Mouse (Mus musculus) cortical plate, adult 2 months (tissue): ENCODE measurements around the gene Gse1. TPM values are rescaled to one million over a fixed set of nuclear protein-coding genes. Genes with fewer than 3 reads are reported as not detected.

ENCODE experiments used
- H3K27ac ChIP-seq: fragments of 200-500 bp; 2 replicates; pipeline ENCODE4 v1.5.1; 2012; ENCODE audit warnings: low read length, control low read depth, inconsistent platforms; ENCODE audit not compliant: insufficient read depth
- H3K4me1 ChIP-seq: fragments of 200-500 bp; 2 replicates; pipeline ENCODE4 v1.6.1; 2011; ENCODE audit warnings: low read length; ENCODE audit not compliant: control insufficient read depth, insufficient read depth
- H3K4me3 ChIP-seq: fragments of 200-500 bp; 2 replicates; pipeline ENCODE4 v1.5.1; 2011; ENCODE audit warnings: mild to moderate bottlenecking, low read length, control low read depth; ENCODE audit not compliant: insufficient read depth
- CTCF ChIP-seq: fragments of 200-500 bp; IDR thresholded peaks from 2 replicates; pipeline ENCODE4 v1.5.1; 2011; ENCODE audit warnings: mild to moderate bottlenecking, control low read depth, low read length; ENCODE audit not compliant: insufficient read depth; ENCODE audit errors: extremely low read depth
- POLR2A ChIP-seq: fragments of 200-500 bp; IDR thresholded peaks from 2 replicates; pipeline ENCODE4 v1.6.1; 2011; ENCODE audit warnings: mild to moderate bottlenecking, low read length, control low read depth; ENCODE audit not compliant: insufficient read depth; ENCODE audit errors: extremely low read depth
- polyA plus RNA-seq: library from polyadenylated mRNA; depleted of rRNA; stranded (reverse); fragments of >200 nt; gene quantifications from 2 replicates; pipeline ENCODE4 v1.2.3, GENCODE M21; 2012

The Gse1 gene
- polyA plus RNA-seq, 1 experiment: 41.0 TPM

DNA sequence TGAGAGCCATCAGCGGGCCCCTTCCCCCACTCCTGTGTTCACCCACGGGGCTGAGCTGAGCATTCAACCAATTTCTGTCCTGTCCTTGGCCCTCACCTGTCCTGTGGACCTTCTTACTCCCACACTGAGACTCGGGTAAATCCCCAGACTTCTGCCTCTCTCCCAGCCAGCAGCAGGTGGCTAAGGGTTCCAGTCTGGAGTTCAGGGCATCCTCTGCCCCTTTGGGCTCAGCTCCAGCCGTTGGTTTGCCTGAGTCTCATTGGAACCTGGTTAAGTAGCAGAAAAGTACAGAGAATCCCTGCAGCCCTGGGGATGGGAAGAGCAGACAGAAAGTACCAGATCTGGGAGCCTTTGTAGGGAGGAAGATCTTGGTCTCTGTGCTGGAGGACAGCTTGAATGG, 4.1 kb downstream of the Gse1 start:
- peak overlapping the region; percentile 35 for H3K4me3 ChIP-seq
- peaks cover 14% of the 10 kb centered on the region for H3K4me1 ChIP-seq
- TF ChIP-seq POLR2A (no peak), CTCF (no peak)
- H3K27ac ChIP-seq: no peak overlapping the region

DNA sequence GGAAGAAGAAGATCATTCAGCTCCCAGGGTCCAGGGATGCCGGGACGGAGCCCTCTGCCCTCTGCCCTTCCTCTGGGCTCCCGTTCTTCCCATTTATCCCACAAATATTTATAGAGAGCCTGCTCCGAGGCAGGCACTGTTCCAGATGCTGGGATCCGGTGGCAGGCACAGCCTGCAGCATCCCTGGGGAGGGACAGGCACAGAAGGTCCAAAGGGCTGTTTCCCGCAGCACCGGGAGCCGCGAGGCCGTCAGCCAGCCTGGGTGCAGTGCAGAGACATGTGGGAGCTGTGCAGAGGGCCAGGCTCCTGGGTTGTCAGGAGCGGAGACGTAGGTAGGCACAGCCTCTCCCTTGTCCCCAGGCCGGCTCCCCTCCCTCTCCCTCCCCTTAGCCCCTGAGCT, 4.7 kb downstream of the Gse1 start:
- TF ChIP-seq CTCF (no peak), POLR2A (no peak)
- H3K4me1 ChIP-seq: peaks cover 14% of the 10 kb centered on the region
- H3K4me3 ChIP-seq: peak overlapping the region; percentile 35
- no peak overlapping the region for H3K27ac ChIP-seq

DNA sequence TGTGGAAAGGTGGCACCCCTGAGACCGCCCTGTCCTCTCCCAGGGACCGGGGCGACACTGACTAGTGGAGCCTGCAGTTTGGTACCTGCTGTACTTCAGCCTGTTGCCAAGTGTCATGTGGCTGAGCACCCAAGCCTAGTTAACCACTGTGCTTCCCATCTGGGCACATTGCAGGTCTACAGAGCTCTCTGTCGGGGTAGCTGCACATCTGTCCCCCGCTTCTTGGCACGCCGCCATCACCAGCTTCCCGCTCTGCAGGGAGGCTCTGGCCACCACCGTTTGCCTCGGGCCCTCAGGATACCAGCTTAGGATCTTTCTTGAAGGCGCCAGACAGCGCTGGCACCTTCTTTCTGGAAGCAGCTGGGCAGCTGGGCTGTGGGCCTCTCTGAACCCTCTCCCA, 6.2 kb downstream of the Gse1 start:
- TF ChIP-seq CTCF (no peak), POLR2A (no peak)
- Histone ChIP-seq H3K4me1 (peaks cover 14% of the 10 kb centered on the region), H3K27ac (no peak overlapping the region), H3K4me3 (no peak overlapping the region)

DNA sequence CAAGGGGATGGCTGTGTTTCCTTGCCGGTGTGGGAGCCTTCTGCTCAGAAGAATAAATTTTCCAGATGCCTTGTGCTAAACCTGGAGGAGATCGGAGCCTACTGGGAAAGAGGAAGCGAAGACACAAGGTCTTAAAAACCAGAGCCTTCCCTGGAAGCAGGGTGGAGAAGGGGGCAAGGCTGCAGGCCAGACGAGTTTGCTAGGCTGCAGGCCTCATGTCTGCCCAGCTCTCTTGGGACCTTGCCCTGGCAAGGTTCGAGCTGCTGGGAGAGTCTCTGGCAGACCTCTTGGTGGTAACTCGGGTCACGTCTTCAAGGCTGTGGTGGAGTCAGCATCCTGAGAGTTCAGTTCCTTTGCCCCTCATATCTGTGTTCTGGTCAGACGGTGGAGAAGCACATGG, 6.6 kb downstream of the Gse1 start:
- Histone ChIP-seq H3K27ac (no peak overlapping the region), H3K4me1 (peaks cover 14% of the 10 kb centered on the region), H3K4me3 (no peak overlapping the region)
- TF ChIP-seq POLR2A (no peak), CTCF (no peak)

DNA sequence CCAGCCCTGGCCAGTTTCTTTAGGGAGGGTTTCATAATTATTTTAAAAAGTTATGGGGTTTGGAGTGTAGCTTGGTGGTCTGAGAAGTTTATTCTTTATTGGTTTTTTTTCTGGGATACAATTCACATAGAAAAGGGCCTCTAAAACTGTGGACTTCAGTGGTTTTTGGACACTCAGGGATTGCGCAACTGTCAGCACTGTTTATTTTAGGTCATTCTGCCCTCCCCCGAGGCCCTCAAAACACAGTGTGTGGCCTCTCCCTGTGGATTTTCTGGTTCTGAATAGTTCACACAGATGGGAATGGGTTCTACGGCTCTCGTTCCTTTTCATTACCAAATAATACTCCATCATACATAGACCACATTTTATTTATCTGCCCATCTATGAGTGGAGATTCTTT, 15.0 kb downstream of the Gse1 start:
- TF ChIP-seq POLR2A (no peak), CTCF (no peak)
- Histone ChIP-seq H3K27ac (no peak overlapping the region), H3K4me3 (no peak overlapping the region)

DNA sequence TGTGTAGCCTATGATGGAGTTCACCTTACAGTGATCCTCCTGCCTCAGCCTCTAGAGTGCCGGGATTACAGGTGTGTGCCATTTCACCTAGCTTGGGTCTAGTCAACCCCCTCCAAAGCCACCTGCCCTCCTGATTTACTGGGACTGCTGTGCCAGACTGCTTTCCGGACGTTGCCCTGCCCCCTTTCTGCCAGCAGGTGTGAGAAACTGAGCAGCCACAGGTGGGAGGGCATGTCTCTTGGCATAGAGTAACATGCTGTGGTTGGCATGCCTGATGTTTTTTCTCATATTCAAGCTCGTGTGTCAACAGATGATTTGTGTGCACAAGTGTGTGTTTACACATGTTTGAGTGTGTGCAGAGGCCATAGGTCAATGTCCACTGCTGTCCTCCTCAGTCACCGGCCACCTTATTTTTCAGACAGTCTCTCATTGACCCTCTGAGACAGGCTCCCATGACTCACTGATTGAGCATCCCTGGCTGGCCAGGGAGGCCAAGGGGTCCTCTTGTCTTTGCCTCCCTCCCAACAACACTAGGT, 15.7 kb downstream of the Gse1 start:
- TF ChIP-seq POLR2A: no peak
- TF ChIP-seq CTCF: no peak

More for the DNA sequence above, 15.0 kb downstream of the Gse1 start:
- no peaks in the 10 kb centered on the region for H3K4me1 ChIP-seq

DNA sequence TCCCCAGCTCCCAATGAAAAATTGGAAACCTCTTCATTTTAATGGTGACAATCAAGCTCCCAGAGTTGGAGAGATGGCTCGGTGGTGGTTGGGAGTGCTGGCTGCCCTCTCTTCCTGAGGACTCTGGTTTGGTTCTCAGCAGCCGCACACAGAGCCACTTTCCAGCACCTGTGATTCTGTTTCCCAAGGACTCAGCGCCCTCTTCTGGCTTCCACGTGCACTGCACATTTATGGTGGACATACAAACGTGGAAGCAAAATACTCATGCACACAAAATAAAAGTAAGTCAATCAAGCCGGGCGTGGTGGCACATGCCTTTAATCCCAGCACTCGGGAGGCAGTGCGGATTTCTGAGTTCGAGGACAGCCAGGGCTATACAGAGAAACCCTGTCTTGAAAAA, 16.3 kb downstream of the Gse1 start:
- Histone ChIP-seq H3K27ac (no peak overlapping the region), H3K4me3 (no peak overlapping the region), H3K4me1 (no peaks in the 10 kb centered on the region)
- no peak for TF ChIP-seq CTCF
- no peak for TF ChIP-seq POLR2A

More for the DNA sequence above, 15.7 kb downstream of the Gse1 start:
- Histone ChIP-seq H3K27ac (no peak overlapping the region), H3K4me3 (no peak overlapping the region), H3K4me1 (no peaks in the 10 kb centered on the region)

DNA sequence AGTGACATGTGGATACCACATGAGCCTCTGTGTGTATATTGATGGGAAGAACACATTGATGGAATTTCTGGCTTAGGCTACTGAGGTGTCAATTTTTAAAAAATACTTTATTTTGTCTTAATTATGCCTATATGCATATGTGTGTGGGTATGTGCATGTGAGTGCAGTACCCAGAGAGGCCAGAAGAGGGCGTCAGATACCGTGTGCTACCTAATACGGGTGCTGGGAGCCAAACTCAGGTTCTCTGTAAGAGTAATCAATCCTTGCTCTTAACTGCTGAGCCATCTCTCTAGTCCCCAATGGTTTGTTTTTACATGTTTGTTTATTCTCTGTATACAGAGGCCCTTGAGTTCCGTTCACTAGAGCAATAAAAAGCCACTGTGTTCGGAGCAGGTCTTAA, 19.4 kb downstream of the Gse1 start:
- Histone ChIP-seq H3K4me3 (no peak overlapping the region), H3K27ac (no peak overlapping the region), H3K4me1 (peaks cover 6% of the 10 kb centered on the region)
- no peak for TF ChIP-seq POLR2A
- TF ChIP-seq CTCF: peak; percentile 26; the same call in 1 of the 2 replicates

DNA sequence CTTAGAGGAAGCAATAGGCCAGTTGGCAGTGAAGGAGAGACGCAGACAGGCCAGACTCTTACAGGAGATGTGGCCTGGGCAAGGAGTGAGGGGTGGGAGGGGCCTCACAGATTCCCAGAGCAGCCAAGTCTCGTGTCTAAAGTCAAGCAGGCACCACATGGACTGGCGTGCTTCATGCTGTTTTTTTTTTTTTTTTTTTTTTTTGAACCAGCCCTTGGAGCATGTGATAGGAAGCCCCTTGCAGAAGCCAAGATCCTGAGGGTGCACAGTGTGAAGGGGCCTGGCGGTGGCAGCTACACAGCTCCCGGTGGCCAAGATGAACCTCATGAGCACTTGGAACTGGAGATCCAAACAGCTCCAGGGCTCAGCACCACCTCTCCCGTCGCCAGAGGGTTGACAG, 19.8 kb downstream of the Gse1 start:
- Histone ChIP-seq H3K4me1 (peaks cover 6% of the 10 kb centered on the region), H3K27ac (no peak overlapping the region), H3K4me3 (no peak overlapping the region)
- no peak for TF ChIP-seq CTCF
- no peak for TF ChIP-seq POLR2A

DNA sequence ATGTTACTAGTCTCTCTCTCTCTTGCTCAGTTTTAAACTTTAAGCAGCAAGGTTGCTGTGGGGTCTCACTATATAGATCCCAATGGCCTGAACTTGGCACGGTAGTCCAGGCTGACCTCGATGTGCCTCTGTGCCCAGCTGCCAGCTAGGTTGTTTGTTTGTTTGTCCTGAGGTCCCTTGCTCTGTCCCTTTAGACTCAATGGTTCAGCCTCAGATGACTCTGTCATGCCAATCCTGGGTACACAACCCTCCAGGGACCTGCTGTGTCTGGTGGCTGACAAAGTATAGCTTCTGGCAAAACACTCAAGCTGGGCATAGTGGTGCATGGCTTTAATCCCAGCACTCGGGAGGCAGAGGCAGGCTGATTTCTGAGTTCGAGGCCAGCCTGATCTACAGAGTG, 20.2 kb downstream of the Gse1 start:
- Histone ChIP-seq H3K4me3 (no peak overlapping the region), H3K27ac (no peak overlapping the region), H3K4me1 (peaks cover 6% of the 10 kb centered on the region)
- TF ChIP-seq POLR2A (no peak), CTCF (no peak)
